Mouse (Mus musculus) heart, embryonic 15.5 days (tissue): Measurements from ENCODE around the gene Ubap2l. TPM values are rescaled to one million over a fixed set of nuclear protein-coding genes. Genes with fewer than 3 reads are reported as not detected.

Experiments
- ATAC-seq: fragments of 200-750 bp; cut with Nextera tagmentation; replicated peaks from 2 replicates; pipeline ENCODE4 v1.8.0; 2017; ENCODE audit warnings: low read depth, moderate TSS enrichment; ENCODE audit not compliant: insufficient number of reproducible peaks, insufficient read depth, low FRiP score
- H3K27ac ChIP-seq: fragments of 300-500 bp; sonication (generic); 2 replicates; pipeline ENCODE4 v1.5.1; 2015; ENCODE audit warnings: mild to moderate bottlenecking, inconsistent platforms
- H3K27me3 ChIP-seq: fragments of 300-500 bp; sonication (generic); 2 replicates; pipeline ENCODE4 v1.6.1; 2015; ENCODE audit warnings: inconsistent platforms
- H3K36me3 ChIP-seq: fragments of 300-500 bp; sonication (generic); 2 replicates; pipeline ENCODE4 v1.6.1; 2015; ENCODE audit warnings: mild to moderate bottlenecking, inconsistent platforms
- H3K4me1 ChIP-seq: fragments of 300-500 bp; sonication (generic); replicated peaks from 2 replicates; pipeline ENCODE4 v1.6.1; 2015; ENCODE audit warnings: inconsistent platforms
- H3K4me2 ChIP-seq: fragments of 300-500 bp; sonication (generic); 2 replicates; pipeline ENCODE4 v1.6.1; 2015; ENCODE audit warnings: inconsistent platforms, mild to moderate bottlenecking, moderate library complexity
- H3K4me3 ChIP-seq: fragments of 300-500 bp; sonication (generic); 2 replicates; pipeline ENCODE4 v1.5.1; 2015; ENCODE audit warnings: mild to moderate bottlenecking, inconsistent platforms
- H3K9ac ChIP-seq: fragments of 300-500 bp; sonication (generic); 2 replicates; pipeline ENCODE4 v1.6.1; 2015; ENCODE audit warnings: mild to moderate bottlenecking, inconsistent platforms
- H3K9me3 ChIP-seq: fragments of 300-500 bp; sonication (generic); replicated peaks from 2 replicates; pipeline ENCODE4 v1.6.1; 2016; ENCODE audit warnings: inconsistent platforms
- WGBS: fragments of 180-500 bp; shearing (Covaris S2); methylation state at CpG from one replicate; pipeline ENCODE4 v1.1.7; 2015; ENCODE audit warnings: mixed read lengths; 5-methylcytosine and 5-hydroxymethylcytosine counted together
- polyA plus RNA-seq: library from polyadenylated mRNA; unstranded; fragments of >200 nt; fragmentation: Nextera tagmentation; extraction: Ambion mirVana; gene quantifications from 2 replicates; pipeline ENCODE4 v1.2.1, GENCODE M21; 2015

Gene Ubap2l
- polyA plus RNA-seq, 1 experiment from 2014 or later = 120 TPM

- H3K4me1 ChIP-seq = peaks cover 21% of the 10 kb centered on the region
- ATAC-seq = no peak
- 86% methylated on average over 5 of the region's 5 CpGs for WGBS
These were observed 86.5 kb downstream of the Ubap2l start for GRCm38 (mm10) chr3:89965972-89966371.

GRCm38 (mm10) chr3:89965557-89965956, 86.9 kb downstream of the Ubap2l start:
- 93% methylated on average over 8 of the region's 8 CpGs for WGBS
- Histone ChIP-seq H3K27ac (no peak overlapping the region), H3K9me3 (no peaks in the 10 kb centered on the region), H3K9ac (no peak overlapping the region), H3K4me1 (peaks cover 25% of the 10 kb centered on the region), H3K4me2 (no peak overlapping the region), H3K4me3 (no peak overlapping the region), H3K36me3 (no peaks in the 10 kb centered on the region), H3K27me3 (no peaks in the 10 kb centered on the region)
- no peak for ATAC-seq

More at GRCm38 (mm10) chr3:89965972-89966371, 86.5 kb downstream of the Ubap2l start:
- Histone ChIP-seq H3K9me3 (no peaks in the 10 kb centered on the region), H3K4me3 (no peak overlapping the region), H3K27me3 (no peaks in the 10 kb centered on the region), H3K4me2 (no peak overlapping the region), H3K9ac (no peak overlapping the region), H3K36me3 (no peaks in the 10 kb centered on the region), H3K27ac (no peak overlapping the region)

GRCm38 (mm10) chr3:89963926-89964739, 88.3 kb downstream of the Ubap2l start:
- no peak for ATAC-seq
- peaks cover 38% of the 10 kb centered on the region for H3K4me1 ChIP-seq
- WGBS = 28% methylated on average over 22 of the region's 22 CpGs

GRCm38 (mm10) chr3:89963221-89963763, 89.1 kb downstream of the Ubap2l start, which contains the start of gene Atp8b2:
TSS of gene Atp8b2 (minus strand) at chr3:89963508.
- peak within 1 kb of the TSS; percentile 96 for H3K9ac ChIP-seq
- peaks cover 7% of the 10 kb centered on the region for H3K36me3 ChIP-seq
- under 1% methylated on average over 30 of the region's 35 CpGs for WGBS
- peak within 1 kb of the TSS; percentile 87 for H3K4me2 ChIP-seq
- peak within 1 kb of the TSS; percentile 99 for H3K27ac ChIP-seq
- H3K4me3 ChIP-seq = peak within 1 kb of the TSS; percentile 73
- H3K27me3 ChIP-seq = no peaks in the 10 kb centered on the region
- peak; percentile 57 for ATAC-seq
- H3K9me3 ChIP-seq = no peaks in the 10 kb centered on the region
- H3K4me1 ChIP-seq = peaks cover 46% of the 10 kb centered on the region

More at GRCm38 (mm10) chr3:89963926-89964739, 88.3 kb downstream of the Ubap2l start:
- H3K4me3 ChIP-seq = peak overlapping the region; percentile 73
- no peaks in the 10 kb centered on the region for H3K27me3 ChIP-seq
- H3K9ac ChIP-seq = peak overlapping the region; percentile 96
- peak overlapping the region; percentile 99 for H3K27ac ChIP-seq
- H3K9me3 ChIP-seq = no peaks in the 10 kb centered on the region
- no peaks in the 10 kb centered on the region for H3K36me3 ChIP-seq
- peak overlapping the region; percentile 87 for H3K4me2 ChIP-seq

GRCm38 (mm10) chr3:89962751-89963220, 89.6 kb downstream of the Ubap2l start:
- ATAC-seq = peak; percentile 10; the same call in 1 of the 2 replicates

GRCm38 (mm10) chr3:89962059-89962750, 90.2 kb downstream of the Ubap2l start:
- Histone ChIP-seq H3K9me3 (no peaks in the 10 kb centered on the region), H3K9ac (peak overlapping the region; percentile 96), H3K27ac (peak overlapping the region; percentile 99), H3K36me3 (peaks cover 16% of the 10 kb centered on the region), H3K4me3 (peak overlapping the region; percentile 73), H3K4me2 (peak overlapping the region; percentile 87), H3K27me3 (no peaks in the 10 kb centered on the region), H3K4me1 (peaks cover 47% of the 10 kb centered on the region)
- no peak for ATAC-seq
- 2% methylated on average over 14 of the region's 14 CpGs for WGBS

More at GRCm38 (mm10) chr3:89962751-89963220, 89.6 kb downstream of the Ubap2l start:
- Histone ChIP-seq H3K27ac (peak overlapping the region; percentile 99), H3K9me3 (no peaks in the 10 kb centered on the region), H3K9ac (peak overlapping the region; percentile 96), H3K4me1 (peaks cover 47% of the 10 kb centered on the region), H3K4me2 (peak overlapping the region; percentile 87), H3K4me3 (peak overlapping the region; percentile 73), H3K27me3 (no peaks in the 10 kb centered on the region), H3K36me3 (peaks cover 11% of the 10 kb centered on the region)
- under 1% methylated on average over 30 of the region's 30 CpGs for WGBS

- H3K27ac ChIP-seq = peak overlapping the region; percentile 99
- H3K36me3 ChIP-seq = peaks cover 24% of the 10 kb centered on the region
- 24% methylated on average over 4 of the region's 4 CpGs for WGBS
- no peaks in the 10 kb centered on the region for H3K27me3 ChIP-seq
- H3K9me3 ChIP-seq = no peaks in the 10 kb centered on the region
- H3K9ac ChIP-seq = peak overlapping the region; percentile 96; the same call in 1 of the 2 replicates
- ATAC-seq = no peak
- H3K4me2 ChIP-seq = peak overlapping the region; percentile 87
- peaks cover 47% of the 10 kb centered on the region for H3K4me1 ChIP-seq
- H3K4me3 ChIP-seq = peak overlapping the region; percentile 73
These were observed 91.0 kb downstream of the Ubap2l start for GRCm38 (mm10) chr3:89961436-89961835.

GRCm38 (mm10) chr3:89960469-89960868, 92.0 kb downstream of the Ubap2l start:
- Histone ChIP-seq H3K4me1 (peaks cover 47% of the 10 kb centered on the region), H3K9ac (peak overlapping the region; percentile 61), H3K27ac (peak overlapping the region; percentile 99), H3K4me2 (peak overlapping the region; percentile 87), H3K4me3 (peak overlapping the region; percentile 73), H3K36me3 (peaks cover 34% of the 10 kb centered on the region), H3K9me3 (no peaks in the 10 kb centered on the region), H3K27me3 (no peaks in the 10 kb centered on the region)
- WGBS = under 1% methylated on average over 30 of the region's 30 CpGs
- peak; percentile 83 for ATAC-seq

- ATAC-seq = no peak
- Histone ChIP-seq H3K9ac (no peak overlapping the region), H3K27ac (no peak overlapping the region), H3K4me2 (peak overlapping the region; percentile 87; the same call in 1 of the 2 replicates), H3K9me3 (no peaks in the 10 kb centered on the region), H3K27me3 (no peaks in the 10 kb centered on the region), H3K36me3 (peaks cover 39% of the 10 kb centered on the region), H3K4me1 (peaks cover 42% of the 10 kb centered on the region), H3K4me3 (no peak overlapping the region)
- WGBS = 62% methylated on average over 4 of the region's 4 CpGs
These were observed 93.0 kb downstream of the Ubap2l start for GRCm38 (mm10) chr3:89959435-89959834.

- no peak overlapping the region for H3K4me2 ChIP-seq
- H3K9me3 ChIP-seq = no peaks in the 10 kb centered on the region
- peaks cover 40% of the 10 kb centered on the region for H3K4me1 ChIP-seq
- 94% methylated on average over 9 of the region's 9 CpGs for WGBS
- H3K27ac ChIP-seq = no peak overlapping the region
- H3K27me3 ChIP-seq = no peaks in the 10 kb centered on the region
- ATAC-seq = no peak
- peaks cover 49% of the 10 kb centered on the region for H3K36me3 ChIP-seq
- H3K9ac ChIP-seq = no peak overlapping the region
- H3K4me3 ChIP-seq = no peak overlapping the region
These were observed 94.5 kb downstream of the Ubap2l start for GRCm38 (mm10) chr3:89957880-89958279.
